Mouse (Mus musculus) layer of hippocampus, adult 9-10 months (tissue): ENCODE results near the gene Tmem86b.

Experiments
- DNase-seq: peaks from one replicate; pipeline ENCODE4 v3.0.0; 2022; ENCODE audit warnings: low spot score

The Tmem86b gene

GRCm38 (mm10) chr7:4631031-4631430, at the start of gene Tmem86b:
Gene Tmem86b (minus strand): TSS chr7:4631422.
- DNase-seq, result no peak

GRCm38 (mm10) chr7:4675200-4675599, 44.0 kb upstream of the Tmem86b start:
- no peak for DNase-seq

- DNase-seq, result no peak
Measured at GRCm38 (mm10) chr7:4674114-4674731, 43.0 kb upstream of the Tmem86b start.

- no peak for DNase-seq
Measured at GRCm38 (mm10) chr7:4671956-4672355, 40.7 kb upstream of the Tmem86b start.

- DNase-seq, result no peak
Measured at GRCm38 (mm10) chr7:4670655-4671255, 39.5 kb upstream of the Tmem86b start.

GRCm38 (mm10) chr7:4669156-4669555, 37.9 kb upstream of the Tmem86b start:
- DNase-seq, result no peak

GRCm38 (mm10) chr7:4668506-4668905, 37.3 kb upstream of the Tmem86b start:
- DNase-seq, result no peak

- DNase-seq, result no peak
Measured at GRCm38 (mm10) chr7:4666871-4667270, 35.6 kb upstream of the Tmem86b start.

- DNase-seq, result no peak
Measured at GRCm38 (mm10) chr7:4663742-4664141, 32.5 kb upstream of the Tmem86b start.

GRCm38 (mm10) chr7:4663179-4663578, 32.0 kb upstream of the Tmem86b start:
- DNase-seq, result no peak

- DNase-seq, result no peak
Measured at GRCm38 (mm10) chr7:4659911-4660443, 28.8 kb upstream of the Tmem86b start.

- DNase-seq, result peak; percentile 87
Measured at GRCm38 (mm10) chr7:4658912-4659551, 27.8 kb upstream of the Tmem86b start, which contains the start of gene Ppp6r1. Gene Ppp6r1 (minus strand): TSS chr7:4659019.

GRCm38 (mm10) chr7:4658128-4658907, 27.1 kb upstream of the Tmem86b start:
- DNase-seq, result no peak

- DNase-seq, result no peak
Measured at GRCm38 (mm10) chr7:4657521-4658127, 26.4 kb upstream of the Tmem86b start.

GRCm38 (mm10) chr7:4656818-4657217, 25.6 kb upstream of the Tmem86b start:
- no peak for DNase-seq

- DNase-seq, result no peak
Measured at GRCm38 (mm10) chr7:4655916-4656315, 24.7 kb upstream of the Tmem86b start.

- DNase-seq, result no peak
Measured at GRCm38 (mm10) chr7:4655393-4655792, 24.2 kb upstream of the Tmem86b start.

GRCm38 (mm10) chr7:4654221-4654620, 23.0 kb upstream of the Tmem86b start:
- DNase-seq, result no peak

- no peak for DNase-seq
Measured at GRCm38 (mm10) chr7:4653780-4654179, 22.6 kb upstream of the Tmem86b start.

- DNase-seq, result no peak
Measured at GRCm38 (mm10) chr7:4653351-4653750, 22.1 kb upstream of the Tmem86b start.

- no peak for DNase-seq
Measured at GRCm38 (mm10) chr7:4652726-4653125, 21.5 kb upstream of the Tmem86b start.

- DNase-seq, result no peak
Measured at GRCm38 (mm10) chr7:4651581-4651980, 20.4 kb upstream of the Tmem86b start.
